Mouse (Mus musculus): ENCODE data around the gene Cep250. TPM values are rescaled to one million over a fixed set of nuclear protein-coding genes. Genes with fewer than 3 reads are reported as not detected.

Gene Cep250
- 20.5 and 20.6 TPM in 2 replicates for polyA plus RNA-seq (2012; rRNA removed)

DNA sequence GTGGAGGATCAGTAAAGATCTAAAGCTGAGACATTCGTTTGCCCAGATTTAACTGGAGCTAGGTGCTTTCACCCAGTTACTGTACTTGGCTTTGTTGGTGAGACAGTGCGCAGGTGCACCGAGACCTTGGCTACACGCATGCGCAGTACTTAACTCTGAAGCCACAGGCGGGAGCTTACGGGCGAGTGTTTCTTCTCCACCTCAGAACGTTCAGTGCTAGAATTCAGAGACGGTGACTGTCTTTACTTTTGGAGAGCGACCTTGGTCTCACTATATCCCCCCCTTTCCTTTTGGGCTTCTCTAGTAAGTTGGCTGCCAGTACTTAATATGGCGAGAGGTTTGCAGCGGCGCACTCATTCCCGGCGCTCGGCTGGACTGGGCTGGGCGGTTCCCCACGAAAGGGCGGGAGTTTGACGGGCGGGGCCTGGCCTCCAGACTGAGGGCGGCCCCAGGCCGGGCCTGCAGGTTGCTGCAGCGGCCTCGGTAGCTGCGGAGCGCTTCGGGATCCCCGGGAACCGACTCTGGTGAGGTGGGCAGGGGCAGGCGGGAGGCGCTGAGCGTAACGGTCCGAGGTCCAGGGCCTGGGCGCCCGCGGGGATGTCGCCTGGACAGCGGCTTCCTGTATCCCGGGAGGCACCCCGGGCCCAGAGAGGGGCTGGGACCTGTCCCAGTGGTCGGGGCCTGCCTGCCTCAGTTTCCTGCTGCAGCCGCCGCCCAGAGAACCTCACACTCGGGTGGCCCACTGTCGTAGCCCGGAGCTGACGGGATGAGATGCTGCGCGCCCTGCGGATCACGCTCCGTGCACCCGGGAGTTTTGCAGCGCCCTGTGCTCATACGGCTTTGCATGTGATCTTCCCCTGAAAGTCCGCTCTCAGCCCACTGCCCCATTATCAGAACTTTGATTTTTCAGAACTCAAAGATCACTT is at the start of gene Cep250:
Gene Cep250 (plus strand): TSS at position 325 of the 926 bp plus-strand sequence.

DNA sequence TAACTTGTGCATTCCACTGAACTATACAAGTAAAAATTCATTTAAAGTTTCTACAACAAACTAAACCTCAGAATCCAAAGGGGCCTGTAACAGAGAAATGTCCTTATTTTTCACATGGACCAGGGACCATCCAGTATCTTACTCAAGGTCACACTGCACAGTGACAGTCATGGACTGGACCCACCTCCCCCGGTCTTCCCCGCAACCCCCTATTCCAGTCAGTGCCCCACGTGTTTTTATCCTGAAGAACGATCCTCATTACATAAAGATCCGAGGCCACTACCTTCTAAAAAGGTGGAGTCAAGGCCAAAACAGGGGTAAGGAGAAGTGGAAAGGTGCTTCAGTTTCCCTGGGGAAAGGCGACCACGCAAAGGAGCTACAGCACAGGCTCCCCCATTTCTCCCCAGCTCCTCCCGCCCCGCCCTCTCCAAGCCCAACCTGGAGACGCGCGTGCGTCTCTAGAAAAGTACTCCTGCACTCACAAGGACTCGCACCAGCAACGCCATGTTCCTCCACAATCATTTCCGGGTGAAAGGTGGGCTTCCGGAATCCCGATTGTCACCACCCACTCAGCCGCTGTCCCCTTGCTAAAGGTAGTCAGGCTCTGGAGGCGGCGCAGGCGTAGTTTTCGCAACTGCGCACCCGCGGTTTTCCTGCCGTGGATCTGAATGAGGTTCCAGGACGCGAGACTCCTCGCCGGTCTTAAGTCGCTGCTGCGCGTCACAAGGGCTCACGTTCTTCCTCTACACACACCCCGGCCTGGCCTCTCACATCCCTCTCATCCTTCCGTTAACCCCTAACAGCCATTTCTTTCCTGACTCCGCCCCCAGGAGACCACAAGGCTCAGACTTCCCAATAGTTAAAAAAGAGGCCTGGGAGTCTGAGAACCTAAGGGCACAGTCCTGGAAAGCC is 26.5 kb upstream of the Cep250 start, which contains the start of gene Uqcc1:
Gene Uqcc1 (minus strand): TSS at position 780 of the 912 bp plus-strand sequence.

DNA sequence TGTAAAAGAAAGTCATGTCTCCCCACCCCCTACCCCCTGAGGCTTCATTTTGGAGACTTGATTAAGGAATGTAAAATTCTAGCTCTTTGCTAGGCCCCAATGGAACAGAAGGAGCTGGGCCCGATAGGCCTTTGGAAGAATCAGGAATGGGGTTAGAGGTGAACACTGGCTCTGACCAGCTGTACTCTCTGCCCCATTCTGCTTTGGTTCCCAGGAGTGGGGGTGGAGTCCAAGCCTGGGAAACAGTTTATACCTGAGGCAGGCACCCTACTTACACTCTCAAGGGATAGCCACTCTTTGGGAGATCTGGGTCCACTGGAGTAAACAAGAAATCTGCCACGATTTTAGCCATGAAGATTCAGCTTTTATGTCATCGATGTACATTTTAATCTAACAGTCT is 15.6 kb upstream of the Cep250 start, which contains the start of gene Gm15557:
Gene Gm15557 (plus strand): TSS at position 48 of the 400 bp plus-strand sequence.

DNA sequence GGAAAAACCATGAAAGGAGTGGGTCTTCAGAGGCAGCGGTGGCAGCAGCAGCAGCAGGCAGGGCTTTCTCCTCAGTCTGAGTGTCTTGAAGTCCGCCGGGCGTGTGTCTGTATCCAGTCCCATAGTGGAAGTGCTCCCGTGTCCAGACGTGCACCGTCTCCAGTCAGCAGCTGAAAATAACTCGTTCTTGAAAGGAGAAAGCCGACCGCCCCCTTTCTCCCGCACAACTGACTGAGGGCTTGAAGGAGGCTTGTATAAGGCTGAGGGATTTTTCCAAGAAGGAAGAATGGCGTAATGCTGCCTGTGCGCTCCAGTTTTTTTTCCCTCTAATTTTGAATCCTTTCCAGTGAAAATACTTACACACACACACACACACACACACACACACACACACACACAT is 11.1 kb upstream of the Cep250 start, which contains the start of gene Gdf5:
Gene Gdf5 (minus strand): TSS at position 244 of the 400 bp plus-strand sequence.

DNA sequence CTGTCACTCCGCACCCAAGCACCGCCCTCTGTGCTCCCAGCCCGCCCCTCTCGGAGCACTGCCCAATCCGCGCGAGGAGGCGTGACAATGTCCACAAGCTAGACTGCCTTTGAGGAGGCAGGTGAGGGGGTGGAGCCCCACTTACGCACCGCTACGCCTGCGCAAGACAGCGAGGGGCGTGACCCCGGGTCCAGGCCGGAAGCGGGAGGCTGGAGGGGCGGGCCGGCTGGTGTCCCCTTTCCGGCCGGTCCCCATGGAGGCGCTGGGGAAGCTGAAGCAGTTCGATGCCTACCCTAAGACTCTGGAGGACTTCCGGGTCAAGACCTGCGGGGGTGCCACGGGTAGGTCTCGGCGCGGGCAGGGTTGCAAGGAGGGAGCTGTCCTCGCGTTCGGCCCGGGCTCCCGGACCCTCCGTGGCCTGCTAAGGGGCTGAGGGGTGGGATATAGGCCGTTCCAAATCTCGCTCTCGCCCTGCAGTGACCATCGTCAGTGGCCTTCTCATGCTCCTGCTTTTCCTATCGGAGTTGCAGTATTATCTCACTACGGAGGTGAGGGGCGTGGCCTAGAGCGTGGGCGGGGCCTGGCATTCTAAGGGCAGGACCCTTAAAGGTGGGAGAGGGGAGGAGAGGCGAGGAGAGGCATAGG is 51.8 kb downstream of the Cep250 start, which contains the start of the genes 6430550D23Rik and Ergic3:
Gene 6430550D23Rik (minus strand): TSS at position 90 of the 645 bp plus-strand sequence.
Gene Ergic3 (plus strand): TSS at position 158 of the 645 bp plus-strand sequence.

Other genes with a start within 250 kb of the Cep250 start
- 75.1 and 76.4 TPM in 2 replicates for gene Edem2, start 227.0 kb upstream of the Cep250 start, polyA plus RNA-seq (2012; rRNA removed)
- gene Gm17581, start 220.6 kb upstream of the Cep250 start, polyA plus RNA-seq (2012; rRNA removed), result not detected in 2 replicates
- gene Procr, start 205.3 kb upstream of the Cep250 start, polyA plus RNA-seq (2012; rRNA removed), result 2.1 TPM in 2 replicates
- 86.0 and 89.4 TPM in 2 replicates for gene Mmp24, start 181.1 kb upstream of the Cep250 start, polyA plus RNA-seq (2012; rRNA removed)
- gene BC029722, start 137.0 kb upstream of the Cep250 start, polyA plus RNA-seq (2012; rRNA removed), result 34.6 and 35.2 TPM in 2 replicates
- 75.0 and 88.9 TPM in 2 replicates for gene Eif6, start 129.5 kb upstream of the Cep250 start, polyA plus RNA-seq (2012; rRNA removed)
- not detected in 2 replicates for gene Fam83c, start 121.6 kb upstream of the Cep250 start, polyA plus RNA-seq (2012; rRNA removed)
- 52.4 and 54.0 TPM in 2 replicates for gene Uqcc1, start 26.1 kb upstream of the Cep250 start, polyA plus RNA-seq (2012; rRNA removed)
- not detected in 2 replicates for gene Gm15557, start 15.7 kb upstream of the Cep250 start, polyA plus RNA-seq (2012; rRNA removed)
- gene Gdf5, start 11.1 kb upstream of the Cep250 start, polyA plus RNA-seq (2012; rRNA removed), result 1.2 and 1.6 TPM in 2 replicates
- gene 6430550D23Rik, start 51.5 kb downstream of the Cep250 start, polyA plus RNA-seq (2012; rRNA removed), result 2.8 and 3.5 TPM in 2 replicates
- 477 and 481 TPM in 2 replicates for gene Ergic3, start 51.6 kb downstream of the Cep250 start, polyA plus RNA-seq (2012; rRNA removed)
- 0.04 and 0.12 TPM in 2 replicates for gene Fer1l4, start 96.5 kb downstream of the Cep250 start, polyA plus RNA-seq (2012; rRNA removed)
- gene Spag4, start 108.7 kb downstream of the Cep250 start, polyA plus RNA-seq (2012; rRNA removed), result 8.9 and 9.7 TPM in 2 replicates
- gene Cpne1, start 155.5 kb downstream of the Cep250 start, polyA plus RNA-seq (2012; rRNA removed), result 58.3 and 63.6 TPM in 2 replicates
- gene Rbm12, start 155.5 kb downstream of the Cep250 start, polyA plus RNA-seq (2012; rRNA removed), result 15.9 and 19.6 TPM in 2 replicates
- gene Gm28036, start 170.6 kb downstream of the Cep250 start, polyA plus RNA-seq (2012; rRNA removed), result 4.6 and 7.3 TPM in 2 replicates
- 398 and 404 TPM in 2 replicates for gene Romo1, start 187.6 kb downstream of the Cep250 start, polyA plus RNA-seq (2012; rRNA removed)
- gene Nfs1, start 187.7 kb downstream of the Cep250 start, polyA plus RNA-seq (2012; rRNA removed), result 42.8 and 44.2 TPM in 2 replicates
- 153 TPM in 2 replicates for gene Rbm39, start 223.8 kb downstream of the Cep250 start, polyA plus RNA-seq (2012; rRNA removed)
- gene Phf20, start 240.0 kb downstream of the Cep250 start, polyA plus RNA-seq (2012; rRNA removed), result 32.9 and 34.0 TPM in 2 replicates

Data from central nervous system, embryonic 18 days (tissue).